Mouse (Mus musculus) gastrocnemius, postnatal 14 days (tissue): ENCODE measurements around the gene Irgq. TPM values are rescaled to one million over a fixed set of nuclear protein-coding genes. Genes with fewer than 3 reads are reported as not detected.
A peak's percentile ranks its signal among the peaks of the same experiment; 100 is the strongest.

Experiments used
- DNase-seq: peaks from one replicate; pipeline ENCODE4 v3.0.0; 2021; ENCODE audit warnings: mixed read lengths
- intact Hi-C: fragments of 180-260 bp; cut with DNase I; formaldehyde crosslinking; loops from one replicate; pipeline ENCODE4 v1.15.1; 2025; ENCODE audit warnings: low total_unique reads
- total RNA-seq, 2 experiments: library from RNA; stranded (reverse); gene quantifications; 2 replicates each; pipeline ENCODE4 v1.2.3; 2021

Irgq gene
- total RNA-seq, 2 experiments from 2014 or later: 10.5 to 12.8 TPM

GRCm38 (mm10) chr7:24572455-24572854 is 42.0 kb downstream of the Irgq start:
- intact Hi-C loops: no loop called here
- DNase-seq: no peak

GRCm38 (mm10) chr7:24574224-24574796 is 43.8 kb downstream of the Irgq start:
- DNase-seq: no peak
- intact Hi-C loops: no loop called here

- intact Hi-C loops: no loop called here
Observed at GRCm38 (mm10) chr7:24577811-24578210, 47.3 kb downstream of the Irgq start.

GRCm38 (mm10) chr7:24584876-24585275 is 54.4 kb downstream of the Irgq start:
- intact Hi-C loops: no loop called here
- DNase-seq: no peak

More at GRCm38 (mm10) chr7:24577811-24578210, 47.3 kb downstream of the Irgq start:
- no peak for DNase-seq

GRCm38 (mm10) chr7:24585995-24586394 is 55.5 kb downstream of the Irgq start:
- no peak for DNase-seq
- intact Hi-C loops: no loop called here

- DNase-seq: no peak
Observed at GRCm38 (mm10) chr7:24586828-24587227, 56.3 kb downstream of the Irgq start.

GRCm38 (mm10) chr7:24587330-24588105 is 57.0 kb downstream of the Irgq start, which contains the start of the genes Ethe1 and Zfp575:
Gene Ethe1 (plus strand): TSS chr7:24587543.
Gene Zfp575 (minus strand): TSS chr7:24587641.
- peak; percentile 81 for DNase-seq
- intact Hi-C loops: no loop called here

More at GRCm38 (mm10) chr7:24586828-24587227, 56.3 kb downstream of the Irgq start:
- intact Hi-C loops: no loop called here

Other genes with a start within 250 kb of the Irgq start
- gene Zfp61, start 229.5 kb upstream of the Irgq start, total RNA-seq: 1 to 10 TPM; 2.6 to 3.8 TPM
- 1 to 10 TPM; 1.7 to 2.4 TPM for gene Zfp94, start 214.0 kb upstream of the Irgq start, total RNA-seq
- not detected for gene Tescl, start 196.8 kb upstream of the Irgq start, total RNA-seq
- not detected for gene Lypd5, start 181.5 kb upstream of the Irgq start, total RNA-seq
- under 1 TPM; 0.29 to 0.33 TPM for gene Kcnn4, start 160.4 kb upstream of the Irgq start, total RNA-seq
- 1 to 10 TPM; 9.2 to 9.5 TPM for gene Smg9, start 131.1 kb upstream of the Irgq start, total RNA-seq
- gene Irgc1, start 78.4 kb upstream of the Irgq start, total RNA-seq: under 1 TPM in 1 of 2 experiments, not detected in 1; 0.12 TPM
- gene Plaur, start 68.2 kb upstream of the Irgq start, total RNA-seq: 1 to 10 TPM in 1 of 2 experiments, under 1 TPM in 1; 0.84 to 1.2 TPM
- gene Cadm4, start 48.7 kb upstream of the Irgq start, total RNA-seq: 10 to 100 TPM in 1 of 2 experiments, 1 to 10 TPM in 1; 5.3 to 17.7 TPM
- 1 to 10 TPM; 6.4 to 8.3 TPM for gene Zfp428, start 23.7 kb upstream of the Irgq start, total RNA-seq
- gene AC161166.1, start 18.2 kb upstream of the Irgq start, total RNA-seq: not detected
- gene Pinlyp, start 15.4 kb downstream of the Irgq start, total RNA-seq: not detected
- gene Xrcc1, start 15.6 kb downstream of the Irgq start, total RNA-seq: 10 to 100 TPM; 16.5 to 18.5 TPM
- gene Ethe1, start 56.9 kb downstream of the Irgq start, total RNA-seq: 10 to 100 TPM; 12.0 to 15.3 TPM
- gene Zfp575, start 57.0 kb downstream of the Irgq start, total RNA-seq: under 1 TPM; 0.38 to 0.45 TPM
- gene Phldb3, start 80.1 kb downstream of the Irgq start, total RNA-seq: under 1 TPM; 0.59 to 0.66 TPM
- gene Lypd3, start 105.9 kb downstream of the Irgq start, total RNA-seq: not detected
- gene Tex101, start 146.0 kb downstream of the Irgq start, total RNA-seq: not detected
- gene BC049730, start 178.6 kb downstream of the Irgq start, total RNA-seq: not detected
- gene Gm4763, start 196.2 kb downstream of the Irgq start, total RNA-seq: not detected
- gene Cd177, start 229.6 kb downstream of the Irgq start, total RNA-seq: not detected
- not detected for gene Ceacam10, start 246.5 kb downstream of the Irgq start, total RNA-seq